Mouse (Mus musculus) bone marrow, adult 2 months (tissue): ENCODE results near the gene Lmntd2. TPM values are rescaled to one million over a fixed set of nuclear protein-coding genes. Genes with fewer than 3 reads are reported as not detected.

Source experiments
- H3K27ac ChIP-seq: fragments of 200-500 bp; 2 replicates; pipeline ENCODE4 v1.5.1; 2012; ENCODE audit warnings: low read depth, mild to moderate bottlenecking, control low read depth, inconsistent platforms, low read length; ENCODE audit not compliant: control insufficient read depth, poor library complexity, insufficient read depth
- H3K4me1 ChIP-seq: fragments of 200-500 bp; 2 replicates; pipeline ENCODE4 v1.6.1; 2011; ENCODE audit warnings: low read length; ENCODE audit not compliant: control insufficient read depth, insufficient read depth
- H3K4me3 ChIP-seq: fragments of 200-500 bp; replicated peaks from 2 replicates; pipeline ENCODE3; 2011; ENCODE audit warnings: mild to moderate bottlenecking, low read depth, low read length, control low read depth; ENCODE audit not compliant: control insufficient read depth
- CTCF ChIP-seq: fragments of 200-500 bp; IDR thresholded peaks from 2 replicates; pipeline ENCODE4 v1.5.1; 2011; ENCODE audit warnings: low read length, control low read depth; ENCODE audit not compliant: control insufficient read depth, insufficient read depth
- POLR2A ChIP-seq: fragments of 200-500 bp; IDR thresholded peaks from 2 replicates; pipeline ENCODE4 v1.6.1; 2011; ENCODE audit warnings: low read depth, mild to moderate bottlenecking, control low read depth, low read length, borderline replicate concordance; ENCODE audit not compliant: control insufficient read depth
- WGBS: fragments of 180-500 bp; shearing (Covaris S2); methylation state at CpG from one replicate; pipeline ENCODE4 v1.1.7; 2018; 5-methylcytosine and 5-hydroxymethylcytosine counted together
- polyA plus RNA-seq: library from polyadenylated mRNA; stranded (reverse); fragments of >200 nt; gene quantifications from 2 replicates; pipeline ENCODE4 v1.2.4, GENCODE M21; 2011; ENCODE audit warnings: low replicate concordance; ENCODE audit not compliant: missing spikeins, insufficient read depth, insufficient read length

Lmntd2 gene
- polyA plus RNA-seq, 1 experiment = 1.9 TPM

GRCm38 (mm10) chr7:141196619-141197282 lies 17.1 kb downstream of the Lmntd2 start:
- H3K27ac ChIP-seq = no peak overlapping the region
- H3K4me3 ChIP-seq = no peak overlapping the region
- WGBS = 84% methylated on average over 8 of the region's 8 CpGs
- peaks cover 2% of the 10 kb centered on the region; the same call in 1 of the 2 replicates for H3K4me1 ChIP-seq
- TF ChIP-seq POLR2A = no peak
- TF ChIP-seq CTCF = no peak

- Histone ChIP-seq H3K27ac (no peak overlapping the region), H3K4me3 (no peak overlapping the region), H3K4me1 (peaks cover 2% of the 10 kb centered on the region; the same call in 1 of the 2 replicates)
- WGBS = 92% methylated on average over 2 of the region's 2 CpGs
- TF ChIP-seq POLR2A (no peak), CTCF (no peak)
These were observed 18.1 kb downstream of the Lmntd2 start for GRCm38 (mm10) chr7:141195754-141196153.

- 3% methylated on average over 28 of the region's 28 CpGs for WGBS
- Histone ChIP-seq H3K4me3 (peak overlapping the region; percentile 84), H3K27ac (peak overlapping the region; percentile 84), H3K4me1 (peaks cover 2% of the 10 kb centered on the region; the same call in 1 of the 2 replicates)
- no peak for TF ChIP-seq POLR2A
These were observed 19.1 kb downstream of the Lmntd2 start for GRCm38 (mm10) chr7:141194830-141195229.

- peak overlapping the region; percentile 84 for H3K4me3 ChIP-seq
- peak overlapping the region; percentile 84 for H3K27ac ChIP-seq
- peaks cover 2% of the 10 kb centered on the region; the same call in 1 of the 2 replicates for H3K4me1 ChIP-seq
- under 1% methylated on average over 23 of the region's 23 CpGs for WGBS
- TF ChIP-seq POLR2A (no peak), CTCF (no peak)
These were observed 19.5 kb downstream of the Lmntd2 start for GRCm38 (mm10) chr7:141194409-141194808.

GRCm38 (mm10) chr7:141193948-141194347 lies 19.9 kb downstream of the Lmntd2 start, which contains the start of the genes Hras and Lrrc56:
Hras (minus strand) TSS chr7:141194005.
Lrrc56 (plus strand) TSS chr7:141194157.
- Histone ChIP-seq H3K4me3 (peak within 1 kb of the TSS; percentile 84), H3K27ac (peak within 1 kb of the TSS; percentile 84), H3K4me1 (peaks cover 2% of the 10 kb centered on the region; the same call in 1 of the 2 replicates)
- 0% methylated on average over 38 of the region's 39 CpGs for WGBS
- TF ChIP-seq CTCF = no peak
- TF ChIP-seq POLR2A = peak; percentile 82

- peak overlapping the region; percentile 69 for H3K4me3 ChIP-seq
- H3K27ac ChIP-seq = peak overlapping the region; percentile 73; the same call in 1 of the 2 replicates
- under 1% methylated on average over 40 of the region's 43 CpGs for WGBS
- peaks cover 2% of the 10 kb centered on the region; the same call in 1 of the 2 replicates for H3K4me1 ChIP-seq
- no peak for TF ChIP-seq CTCF
- no peak for TF ChIP-seq POLR2A
These were observed 20.5 kb downstream of the Lmntd2 start for GRCm38 (mm10) chr7:141193348-141193856.

- peak overlapping the region; percentile 69 for H3K4me3 ChIP-seq
- H3K4me1 ChIP-seq = peaks cover 2% of the 10 kb centered on the region; the same call in 1 of the 2 replicates
- 30% methylated on average over 12 of the region's 12 CpGs for WGBS
- TF ChIP-seq POLR2A (0 out of 2 replicates have a peak, but pooled peaks have one; percentile 20), CTCF (no peak)
- H3K27ac ChIP-seq = peak overlapping the region; percentile 73; the same call in 1 of the 2 replicates
These were observed 21.0 kb downstream of the Lmntd2 start for GRCm38 (mm10) chr7:141192776-141193347.
